Mouse (Mus musculus) mouse embryonic stem cell (cell line): ENCODE measurements around the gene Prss44.

Experiments used
- in situ Hi-C, 2 experiments: fragments of 300-500 bp; cut with MboI; formaldehyde crosslinking; loops; 1 replicate in 1 of 2; 3 replicates in 1 of 2; pipeline ENCODE4 v1.14.3; 2019 to 2020; ENCODE audit warnings: low sequenced_read_pairs in 2 of 2, low pct_unique_long_range_greater_than_20kb in 1 of 2, mixed read lengths in 1 of 2; ENCODE audit not compliant: unreplicated experiment in 1 of 2

Gene Prss44

GRCm38 (mm10) chr9:110821436-110821835 lies 7.6 kb downstream of the Prss44 start:
- in situ Hi-C loops = no loop called here

- in situ Hi-C loops = no loop called here
These were observed 11.6 kb downstream of the Prss44 start for GRCm38 (mm10) chr9:110825426-110825825.

- in situ Hi-C loops = no loop called here
These were observed 12.0 kb downstream of the Prss44 start for GRCm38 (mm10) chr9:110825832-110826231.

GRCm38 (mm10) chr9:110826390-110826789 lies 12.6 kb downstream of the Prss44 start, which contains the start of gene Prss43:
Gene Prss43, plus strand, starts transcription at chr9:110826690.
- in situ Hi-C loops = no loop called here

- in situ Hi-C loops = no loop called here
These were observed 19.2 kb downstream of the Prss44 start for GRCm38 (mm10) chr9:110833021-110833420.

GRCm38 (mm10) chr9:110834411-110834810 lies 20.6 kb downstream of the Prss44 start, which contains the start of gene Prss45:
Gene Prss45, plus strand, starts transcription at chr9:110834588.
- in situ Hi-C loops = no loop called here

- in situ Hi-C loops = no loop called here
These were observed 21.2 kb downstream of the Prss44 start for GRCm38 (mm10) chr9:110834961-110835360.

GRCm38 (mm10) chr9:110836112-110836511 lies 22.3 kb downstream of the Prss44 start:
- in situ Hi-C loops = no loop called here

- in situ Hi-C loops = no loop called here
These were observed 27.1 kb downstream of the Prss44 start for GRCm38 (mm10) chr9:110840905-110841304.

GRCm38 (mm10) chr9:110841438-110841837 lies 27.6 kb downstream of the Prss44 start:
- in situ Hi-C loops = no loop called here

GRCm38 (mm10) chr9:110844206-110844605 lies 30.4 kb downstream of the Prss44 start, which contains the start of gene Prss46:
Gene Prss46, plus strand, starts transcription at chr9:110844506.
- in situ Hi-C loops = no loop called here

GRCm38 (mm10) chr9:110849162-110849561 lies 35.4 kb downstream of the Prss44 start:
- in situ Hi-C loops = no loop called here

- in situ Hi-C loops = no loop called here
These were observed 42.1 kb downstream of the Prss44 start for GRCm38 (mm10) chr9:110855903-110856302.

GRCm38 (mm10) chr9:110856920-110857319 lies 43.1 kb downstream of the Prss44 start:
- in situ Hi-C loops = no loop called here

GRCm38 (mm10) chr9:110857781-110858472 lies 44.1 kb downstream of the Prss44 start, which contains the start of gene Prss50:
Gene Prss50, plus strand, starts transcription at chr9:110857967.
- in situ Hi-C loops = no loop called here

GRCm38 (mm10) chr9:110858523-110858922 lies 44.7 kb downstream of the Prss44 start:
- in situ Hi-C loops = no loop called here

GRCm38 (mm10) chr9:110858967-110859596 lies 45.3 kb downstream of the Prss44 start:
- in situ Hi-C loops = no loop called here

GRCm38 (mm10) chr9:110871030-110871429 lies 57.2 kb downstream of the Prss44 start:
- in situ Hi-C loops = no loop called here
